Mouse (Mus musculus) CH12.LX (cell line): ENCODE results near the gene Pgap3.

ENCODE experiments used
- CHD1 ChIP-seq: IDR thresholded peaks from 2 replicates; pipeline ENCODE4 v1.6.1; 2012; ENCODE audit warnings: low read depth, low read length, improper control_type of control experiment, inconsistent platforms
- CTCF ChIP-seq, 2 experiments: IDR thresholded peaks in 1 of 2; conservative IDR thresholded peaks in 1 of 2; 2 replicates each; pipeline ENCODE4 v1.5.1; 2011 to 2012; ENCODE audit warnings: low read depth in 2 of 2, low read length in 2 of 2, improper control_type of control experiment in 1 of 2, inconsistent platforms in 1 of 2, mild to moderate bottlenecking in 1 of 2, moderate library complexity in 1 of 2
- EP300 ChIP-seq: IDR thresholded peaks from 2 replicates; pipeline ENCODE4 v1.6.1; 2011; ENCODE audit warnings: low read length, improper control_type of control experiment
- JUN ChIP-seq: IDR thresholded peaks from 2 replicates; pipeline ENCODE4 v1.6.1; 2011; ENCODE audit warnings: low read depth, mild to moderate bottlenecking, low read length, improper control_type of control experiment, moderate library complexity; ENCODE audit not compliant: insufficient read depth
- NRF1 ChIP-seq: IDR thresholded peaks from 2 replicates; pipeline ENCODE4 v1.6.1; 2014; ENCODE audit warnings: low read depth, mild to moderate bottlenecking, inconsistent platforms, low read length, improper control_type of control experiment, moderate library complexity
- POLR2A ChIP-seq: IDR thresholded peaks from 2 replicates; pipeline ENCODE4 v1.6.1; 2011; ENCODE audit warnings: low read depth, mild to moderate bottlenecking, improper control_type of control experiment, low read length
- POLR2AphosphoS2 ChIP-seq: IDR thresholded peaks from 2 replicates; pipeline ENCODE4 v1.6.1; 2011; ENCODE audit warnings: low read depth, low read length, improper control_type of control experiment
- RAD21 ChIP-seq: IDR thresholded peaks from 2 replicates; pipeline ENCODE4 v1.6.1; 2011; ENCODE audit warnings: low read depth, mild to moderate bottlenecking, low read length, improper control_type of control experiment, moderate library complexity
- SIN3A ChIP-seq: IDR thresholded peaks from 2 replicates; pipeline ENCODE4 v1.6.1; 2012; ENCODE audit warnings: low read length, improper control_type of control experiment, inconsistent platforms
- TCF12 ChIP-seq: IDR thresholded peaks from 2 replicates; pipeline ENCODE4 v1.6.1; 2014; ENCODE audit warnings: low read depth, mild to moderate bottlenecking, inconsistent platforms, low read length, improper control_type of control experiment
- ZC3H11A ChIP-seq: IDR thresholded peaks from 2 replicates; pipeline ENCODE4 v1.6.1; 2012; ENCODE audit warnings: low read depth, mild to moderate bottlenecking, inconsistent platforms, low read length, improper control_type of control experiment
- ZNF384 ChIP-seq: IDR thresholded peaks from 2 replicates; pipeline ENCODE4 v1.6.1; 2012; ENCODE audit warnings: low read depth, low read length, improper control_type of control experiment, inconsistent platforms

- TF ChIP-seq CTCF (conservative IDR thresholded peaks at IDR 0.05 in 1 of 2, IDR thresholded peaks at IDR 0.05 in 1 of 2; ENCODE audit: low read depth in 2 of 2, low read length in 2 of 2), result peak; percentile 96 to 99
- TF ChIP-seq TCF12, result no peak
- no peak for TF ChIP-seq JUN
- no peak for TF ChIP-seq SIN3A
- TF ChIP-seq ZC3H11A, result peak; percentile 17; the same call in 1 of the 2 replicates
- no peak for TF ChIP-seq POLR2AphosphoS2
- no peak for TF ChIP-seq NRF1
- no peak for TF ChIP-seq CHD1
- TF ChIP-seq ZNF384, result no peak
- TF ChIP-seq POLR2A, result no peak
- no peak for TF ChIP-seq EP300
- TF ChIP-seq RAD21, result peak; percentile 57
Measured at GRCm38 (mm10) chr11:98372406-98372805, 27.9 kb downstream of the Pgap3 start.
